8 mouse cellular contexts compared by ENCODE assay signal in the genomic region with DNA sequence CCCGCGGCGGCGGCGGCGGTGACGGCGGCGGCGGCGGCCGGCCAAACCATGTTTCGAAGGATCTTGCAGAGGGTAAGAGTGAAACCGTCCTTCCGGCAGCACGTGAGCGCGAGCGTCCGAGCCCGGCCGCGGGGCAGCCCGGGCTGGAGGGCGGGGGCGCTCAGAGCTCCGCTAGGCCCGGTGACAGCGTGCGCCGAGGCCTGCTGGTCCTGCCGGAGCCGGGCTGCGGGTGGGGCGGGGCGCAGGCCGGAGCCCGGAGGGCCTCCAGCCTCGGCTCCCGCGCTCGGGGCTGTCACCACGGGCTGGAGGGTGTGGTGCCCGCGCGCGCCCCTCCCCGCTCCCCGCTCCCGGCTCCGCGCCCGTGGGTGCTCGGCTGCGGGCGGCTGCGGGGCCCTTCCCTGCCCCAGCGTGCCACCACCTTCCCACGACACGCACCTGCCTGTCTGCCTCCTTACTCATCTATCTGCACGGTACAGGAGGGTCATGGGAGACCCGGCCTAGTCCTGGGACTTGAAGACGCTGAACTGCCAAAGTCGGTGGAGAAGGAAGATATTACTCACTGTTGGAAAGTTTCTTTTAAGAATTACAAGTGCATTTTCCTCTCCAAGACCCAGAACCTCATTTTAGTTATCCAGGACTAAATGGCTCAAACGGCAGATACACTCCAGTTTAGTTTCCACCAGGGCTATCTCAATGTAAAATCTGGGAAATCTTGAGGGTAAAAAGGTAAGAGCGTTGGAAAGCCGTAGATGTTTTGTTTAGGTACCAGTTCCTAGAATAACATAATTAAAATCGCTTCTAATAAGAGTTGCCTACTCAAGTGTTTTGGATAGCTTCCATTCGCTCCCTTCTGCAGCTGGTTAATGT. TPM values are rescaled to one million over a fixed set of nuclear protein-coding genes. Genes with fewer than 3 reads are reported as not detected.
A peak's percentile ranks its signal among the peaks of the same experiment; 100 is the strongest.
DNase-seq lines count a peak whose midpoint lies in the region; ATAC-seq and TF ChIP-seq lines count a peak whose summit lies in the region.

No protein-coding gene starts in this region.

- peak overlapping the region; percentile 90 for H3K4me3 ChIP-seq in heart, embryonic 10.5 days
- H3K4me3 ChIP-seq in liver, embryonic 15.5 days (replicated peaks) = peak overlapping the region; percentile 93

- 0 out of 2 replicates have a peak, but pooled peaks cover 3% of the 10 kb centered on the region for H3K36me3 ChIP-seq in heart, embryonic 10.5 days
- H3K36me3 ChIP-seq in liver, embryonic 15.5 days (replicated peaks) = peaks cover 4% of the 10 kb centered on the region; the same call in 1 of the 2 replicates

- no peak for TF ChIP-seq POLR2A in brain, embryonic 14.5 days (IDR thresholded peaks at IDR 0.05; ENCODE audit: borderline replicate concordance, extremely low read depth, insufficient read depth, insufficient read length, poor library complexity, severe bottlenecking)

- ATAC-seq in liver, embryonic 15.5 days (ENCODE audit: insufficient read depth) = peak; percentile 90

- H3K27me3 ChIP-seq in heart, embryonic 10.5 days (ENCODE audit: insufficient read depth, poor library complexity, severe bottlenecking) = no peaks in the 10 kb centered on the region
- no peaks in the 10 kb centered on the region for H3K27me3 ChIP-seq in liver, embryonic 15.5 days

- no peak for TF ChIP-seq CTCF in brain, embryonic 14.5 days (IDR thresholded peaks at IDR 0.05; ENCODE audit: borderline replicate concordance, extremely low read depth, insufficient read depth, insufficient read length)

- peak overlapping the region; percentile 95 for H3K27ac ChIP-seq in heart, embryonic 10.5 days
- peak overlapping the region; percentile 96 for H3K27ac ChIP-seq in liver, embryonic 15.5 days (replicated peaks)

- H3K4me1 ChIP-seq in heart, embryonic 10.5 days = peaks cover 11% of the 10 kb centered on the region
- H3K4me1 ChIP-seq in liver, embryonic 15.5 days (replicated peaks) = peaks cover 30% of the 10 kb centered on the region

- peak overlapping the region; percentile 91 for H3K4me2 ChIP-seq in liver, embryonic 15.5 days

- WGBS in heart, embryonic 10.5 days = 4% methylated on average over 67 of the region's 69 CpGs
- WGBS in liver, embryonic 15.5 days (ENCODE audit: insufficient replicate concordance) = 3% methylated on average over 66 of the region's 69 CpGs

- peak overlapping the region; percentile 93 for H3K9ac ChIP-seq in liver, embryonic 15.5 days

- no peaks in the 10 kb centered on the region for H3K9me3 ChIP-seq in heart, embryonic 10.5 days
- H3K9me3 ChIP-seq in liver, embryonic 15.5 days (replicated peaks) = no peaks in the 10 kb centered on the region

- DNase-seq in heart, embryonic 10.5 days (ENCODE audit: low spot score) = peak; percentile 78
- DNase-seq in heart, adult 18-20 months = no peak
- DNase-seq in 416B (ENCODE audit: low read depth) = peak; percentile 58
- DNase-seq in brain, embryonic 14.5 days (ENCODE audit: low read depth) = peak; percentile 41
- peak; percentile 14 for DNase-seq in forelimb bud, embryonic 11.5 days (ENCODE audit: low read depth, low spot score)
- peak; percentile 43 to 50 for DNase-seq in spleen, postnatal 14 days (ENCODE audit: low spot score in 2 of 2)
- DNase-seq in left cerebral cortex, adult 11 months (ENCODE audit: low spot score) = no peak

RNA-seq across cellular contexts. Expression of gene Eea1, which starts 0.7 kb away (rescaled TPM):
- 13.2 and 16.8 TPM in 2 replicates for polyA plus RNA-seq in heart, embryonic 10.5 days (2016; fragmentation: Nextera tagmentation; extraction: Ambion mirVana)
- total RNA-seq in heart, adult 18-20 months (2021) = 10 to 100 TPM; 32.7 to 37.2 TPM
- 8.7 and 12.5 TPM in 2 replicates for polyA plus RNA-seq in brain, embryonic 14.5 days (2012; rRNA removed)
- polyA plus RNA-seq in liver, embryonic 15.5 days (2015; fragmentation: Nextera tagmentation; extraction: Ambion mirVana) = 7.7 and 7.9 TPM in 2 replicates

Comparison
In these comparisons a context has a peak if more than half of its experiments do, and no peak if none do; other contexts are left out.
1. DNase-seq: peak in heart, embryonic 10.5 days (single experiment), 416B (single experiment), brain, embryonic 14.5 days (single experiment), forelimb bud, embryonic 11.5 days (single experiment) and spleen, postnatal 14 days (2 of 2); none in heart, adult 18-20 months (0 of 2) and left cerebral cortex, adult 11 months (single experiment).